ENCODE assay signal across 9 mouse cellular contexts in genomic region chr8:117097564-117098191, GRCm38 (mm10). TPM values are rescaled to one million over a fixed set of nuclear protein-coding genes. Genes with fewer than 3 reads are reported as not detected.
A peak's percentile ranks its signal among the peaks of the same experiment; 100 is the strongest.
DNase-seq lines count a peak whose midpoint lies in the region; ATAC-seq lines count a peak whose summit lies in the region.
"Had no signal": no experiment of that assay in that cellular context is flagged by ENCODE, and none has a peak within 500 bp of the region (broad histone marks: within the 10 kb centered on the region; RNA-seq: fewer than 3 reads in every experiment).

No protein-coding gene starts in this region.

- WGBS in embryonic facial prominence, embryonic 14.5 days = 33% methylated on average over 11 of the region's 11 CpGs
- WGBS in midbrain, embryonic 15.5 days = 36% methylated on average over 11 of the region's 11 CpGs

- H3K36me3 ChIP-seq in embryonic facial prominence, embryonic 14.5 days (ENCODE audit: control insufficient read depth, insufficient read depth, low read length) = no peaks in the 10 kb centered on the region
- H3K36me3 ChIP-seq in midbrain, embryonic 15.5 days (replicated peaks) = no peaks in the 10 kb centered on the region

- H3K27ac ChIP-seq in embryonic facial prominence, embryonic 14.5 days (replicated peaks; ENCODE audit: low read depth, low read length) = peak overlapping the region; percentile 45; the same call in 1 of the 2 replicates
- peak overlapping the region; percentile 60; the same call in 1 of the 2 replicates for H3K27ac ChIP-seq in midbrain, embryonic 15.5 days

- 0 out of 2 replicates have a peak, but pooled peaks have one; percentile 60 for ATAC-seq in embryonic facial prominence, embryonic 14.5 days (ENCODE audit: low read depth)
- peak; percentile 82 for ATAC-seq in midbrain, embryonic 15.5 days (replicated peaks)

- H3K4me1 ChIP-seq in embryonic facial prominence, embryonic 14.5 days (ENCODE audit: control insufficient read depth, insufficient read depth, low read length) = peaks cover 11% of the 10 kb centered on the region; the same call in 1 of the 2 replicates
- peaks cover 14% of the 10 kb centered on the region for H3K4me1 ChIP-seq in midbrain, embryonic 15.5 days

- H3K27me3 ChIP-seq in embryonic facial prominence, embryonic 14.5 days (replicated peaks; ENCODE audit: control insufficient read depth, insufficient read depth, low read length) = no peaks in the 10 kb centered on the region
- no peaks in the 10 kb centered on the region for H3K27me3 ChIP-seq in midbrain, embryonic 15.5 days (replicated peaks)

- 0 out of 2 replicates have a peak, but pooled peaks cover 5% of the 10 kb centered on the region for H3K9me3 ChIP-seq in embryonic facial prominence, embryonic 14.5 days (ENCODE audit: control insufficient read depth, low read length)
- H3K9me3 ChIP-seq in midbrain, embryonic 15.5 days = no peaks in the 10 kb centered on the region

- peak overlapping the region; percentile 38 for H3K4me2 ChIP-seq in embryonic facial prominence, embryonic 14.5 days (ENCODE audit: low read depth, low read length)
- H3K4me2 ChIP-seq in midbrain, embryonic 15.5 days = peak overlapping the region; percentile 16; the same call in 1 of the 2 replicates

- no peak overlapping the region for H3K9ac ChIP-seq in embryonic facial prominence, embryonic 14.5 days (ENCODE audit: low read depth, low read length)
- no peak overlapping the region for H3K9ac ChIP-seq in midbrain, embryonic 15.5 days

- no peak overlapping the region for H3K4me3 ChIP-seq in embryonic facial prominence, embryonic 14.5 days (ENCODE audit: low read depth, low read length)
- no peak overlapping the region for H3K4me3 ChIP-seq in midbrain, embryonic 15.5 days

- peak; percentile 15 for DNase-seq in kidney, postnatal 14 days
- DNase-seq in kidney, adult 8-10 months = no peak
- DNase-seq in adrenal gland, postnatal 25 days = peak; percentile 12
- peak; percentile 71 for DNase-seq in embryonic facial prominence, embryonic 14.5 days (ENCODE audit: low spot score)
- DNase-seq in thymus, postnatal 14 days = no peak
- DNase-seq in heart, adult 8-10 months (ENCODE audit: low spot score) = no peak
- no peak for DNase-seq in gastrocnemius, adult 18-20 months (ENCODE audit: low spot score)

RNA-seq across cellular contexts. Expression of gene Bco1, which starts 2.0 kb away (rescaled TPM):
- 0.55 TPM in 1 of 2 replicates, not detected in the other for total RNA-seq in adrenal gland, postnatal 25 days (2021)
- 0.15 and 0.34 TPM in 2 replicates for polyA plus RNA-seq in embryonic facial prominence, embryonic 14.5 days (2014; fragmentation: Nextera tagmentation; extraction: Ambion mirVana)
- 0.19 and 0.32 TPM in 2 replicates for polyA plus RNA-seq in midbrain, embryonic 15.5 days (2015; fragmentation: Nextera tagmentation; extraction: Ambion mirVana)
- total RNA-seq in heart, adult 8-10 months (2022) = not detected
- under 1 TPM in 1 of 2 experiments, not detected in 1; 0.12 TPM for total RNA-seq in gastrocnemius, adult 18-20 months (2021)
- polyA plus RNA-seq: heart, embryonic 14.5 days had no signal

RNA-seq across cellular contexts. Expression of gene Pkd1l2, which starts 15.4 kb away (rescaled TPM):
- total RNA-seq in adrenal gland, postnatal 25 days (2021) = 2.2 and 3.5 TPM in 2 replicates
- polyA plus RNA-seq in embryonic facial prominence, embryonic 14.5 days (2014; fragmentation: Nextera tagmentation; extraction: Ambion mirVana) = 0.03 and 0.13 TPM in 2 replicates
- not detected in 2 replicates for polyA plus RNA-seq in midbrain, embryonic 15.5 days (2015; fragmentation: Nextera tagmentation; extraction: Ambion mirVana)
- total RNA-seq in heart, adult 8-10 months (2022) = under 1 TPM in 2 of 4 experiments, not detected in 2; 0.03 to 0.17 TPM
- under 1 TPM; 0.16 to 0.24 TPM for total RNA-seq in gastrocnemius, adult 18-20 months (2021)

Comparison
In these comparisons a context has a peak if more than half of its experiments do, and no peak if none do; other contexts are left out.
1. DNase-seq: peak in kidney, postnatal 14 days (single experiment), adrenal gland, postnatal 25 days (single experiment) and embryonic facial prominence, embryonic 14.5 days (single experiment); none in kidney, adult 8-10 months (0 of 2), thymus, postnatal 14 days (single experiment), heart, adult 8-10 months (single experiment) and gastrocnemius, adult 18-20 months (single experiment).